Mouse (Mus musculus): ENCODE measurements around the gene Bean1. TPM values are rescaled to one million over a fixed set of nuclear protein-coding genes. Genes with fewer than 3 reads are reported as not detected.

The Bean1 gene
- total and polyA plus RNA-seq, 3 experiments, result not detected

- DNase-seq (ENCODE audit: low read depth, low spot score), result no peak
- no peaks in the 10 kb centered on the region for H3K4me1 ChIP-seq (ENCODE audit: control insufficient read depth in 1 of 2, insufficient read depth in 2 of 2, low read length in 2 of 2)
- no peaks in the 10 kb centered on the region for H3K79me2 ChIP-seq (ENCODE audit: control insufficient read depth, insufficient read depth, low read length, poor library complexity)
- no peaks in the 10 kb centered on the region for H3K9me3 ChIP-seq (replicated peaks; ENCODE audit: insufficient read depth, low read length)
- no peaks in the 10 kb centered on the region for H3K36me3 ChIP-seq (ENCODE audit: control insufficient read depth in 1 of 2, insufficient read depth in 2 of 2, low read length in 2 of 2)
- no peaks in the 10 kb centered on the region for H3K27me3 ChIP-seq (ENCODE audit: control insufficient read depth in 1 of 2, insufficient read depth in 2 of 2, low read length in 2 of 2)
- H3K27ac ChIP-seq (ENCODE audit: control insufficient read depth, low read depth, low read length), result no peak overlapping the region
- H3K4me3 ChIP-seq (ENCODE audit: control insufficient read depth in 1 of 2, insufficient read depth in 1 of 2, low read depth in 2 of 2, low read length in 2 of 2), result no peak overlapping the region
- TF ChIP-seq USF1 (IDR thresholded peaks at IDR 0.05; ENCODE audit: low read depth, low read length) (no peak), MXI1 (IDR thresholded peaks at IDR 0.05; ENCODE audit: low read depth, low read length) (no peak), BHLHE40 (IDR thresholded peaks at IDR 0.05; ENCODE audit: borderline replicate concordance, low read depth, low read length) (no peak), MYB (IDR thresholded peaks at IDR 0.05; ENCODE audit: low read depth, low read length) (no peak), ZMIZ1 (IDR thresholded peaks at IDR 0.05; ENCODE audit: low read depth, low read length) (no peak), POLR2AphosphoS5 (IDR thresholded peaks at IDR 0.05; ENCODE audit: borderline replicate concordance, low read depth, low read length) (no peak), GATA1 (IDR thresholded peaks at IDR 0.05; ENCODE audit: low read depth, low read length) (no peak), SMC3 (IDR thresholded peaks at IDR 0.05; ENCODE audit: low read depth, low read length) (no peak), POLR2A (IDR thresholded peaks at IDR 0.05; ENCODE audit: control insufficient read depth in 1 of 2, insufficient read depth in 1 of 2, low read depth in 1 of 2, low read length in 2 of 2, poor library complexity in 1 of 2) (no peak), HCFC1 (IDR thresholded peaks at IDR 0.05; ENCODE audit: low read depth, low read length) (no peak), ELF1 (IDR thresholded peaks at IDR 0.05; ENCODE audit: low read depth, low read length) (no peak), NRF1 (IDR thresholded peaks at IDR 0.05; ENCODE audit: insufficient read depth, low read depth, low read length, poor library complexity, severe bottlenecking) (no peak), TCF12 (IDR thresholded peaks at IDR 0.05; ENCODE audit: low read depth, low read length) (no peak), ZNF384 (IDR thresholded peaks at IDR 0.05; ENCODE audit: low read depth, low read length) (no peak), ZKSCAN1 (IDR thresholded peaks at IDR 0.05; ENCODE audit: low read depth, low read length) (no peak), EP300 (IDR thresholded peaks at IDR 0.05; ENCODE audit: low read depth in 1 of 2, low read length in 2 of 2) (no peak), MEF2A (IDR thresholded peaks at IDR 0.05; ENCODE audit: extremely low read depth, insufficient replicate concordance, low read depth, low read length, poor library complexity, severe bottlenecking) (no peak), MAX (IDR thresholded peaks at IDR 0.05; ENCODE audit: low read length) (no peak), CHD2 (IDR thresholded peaks at IDR 0.05; ENCODE audit: low read length) (no peak), JUND (IDR thresholded peaks at IDR 0.05; ENCODE audit: low read depth, low read length) (no peak)
- H3K9ac ChIP-seq (ENCODE audit: control insufficient read depth, low read depth, low read length, poor library complexity, severe bottlenecking), result no peak overlapping the region
These were observed 17.4 kb downstream of the Bean1 start for GRCm38 (mm10) chr8:104187622-104188021.

- Histone ChIP-seq H3K79me2 (ENCODE audit: control insufficient read depth, insufficient read depth, low read length, poor library complexity) (no peaks in the 10 kb centered on the region), H3K4me1 (ENCODE audit: control insufficient read depth in 1 of 2, insufficient read depth in 2 of 2, low read length in 2 of 2) (no peaks in the 10 kb centered on the region), H3K9me3 (replicated peaks; ENCODE audit: insufficient read depth, low read length) (no peaks in the 10 kb centered on the region), H3K4me3 (ENCODE audit: control insufficient read depth in 1 of 2, insufficient read depth in 1 of 2, low read depth in 2 of 2, low read length in 2 of 2) (no peak overlapping the region), H3K36me3 (ENCODE audit: control insufficient read depth in 1 of 2, insufficient read depth in 2 of 2, low read length in 2 of 2) (no peaks in the 10 kb centered on the region), H3K27me3 (ENCODE audit: control insufficient read depth in 1 of 2, insufficient read depth in 2 of 2, low read length in 2 of 2) (no peaks in the 10 kb centered on the region), H3K9ac (ENCODE audit: control insufficient read depth, low read depth, low read length, poor library complexity, severe bottlenecking) (no peak overlapping the region), H3K27ac (ENCODE audit: control insufficient read depth, low read depth, low read length) (no peak overlapping the region)
- no peak for DNase-seq (ENCODE audit: low read depth, low spot score)
- TF ChIP-seq MAFK (IDR thresholded peaks at IDR 0.05; ENCODE audit: borderline replicate concordance, low read depth, low read length) (no peak), HCFC1 (IDR thresholded peaks at IDR 0.05; ENCODE audit: low read depth, low read length) (no peak), CHD1 (IDR thresholded peaks at IDR 0.05; ENCODE audit: low read depth, low read length) (no peak), ZKSCAN1 (IDR thresholded peaks at IDR 0.05; ENCODE audit: low read depth, low read length) (no peak), RAD21 (IDR thresholded peaks at IDR 0.05; ENCODE audit: low read depth, low read length) (no peak)
These were observed 18.2 kb downstream of the Bean1 start for GRCm38 (mm10) chr8:104188459-104188858.
